Mouse (Mus musculus) lung, postnatal 0 days (tissue): ENCODE data around the gene Corin.

Experiments
- CTCF ChIP-seq: IDR thresholded peaks from 2 replicates; pipeline ENCODE4 v1.5.1; 2016; ENCODE audit warnings: antibody characterized with exemption, mild to moderate bottlenecking
- EP300 ChIP-seq: IDR thresholded peaks from 2 replicates; pipeline ENCODE4 v1.6.1; 2016; ENCODE audit warnings: antibody characterized with exemption, mild to moderate bottlenecking, control low read depth

DNA sequence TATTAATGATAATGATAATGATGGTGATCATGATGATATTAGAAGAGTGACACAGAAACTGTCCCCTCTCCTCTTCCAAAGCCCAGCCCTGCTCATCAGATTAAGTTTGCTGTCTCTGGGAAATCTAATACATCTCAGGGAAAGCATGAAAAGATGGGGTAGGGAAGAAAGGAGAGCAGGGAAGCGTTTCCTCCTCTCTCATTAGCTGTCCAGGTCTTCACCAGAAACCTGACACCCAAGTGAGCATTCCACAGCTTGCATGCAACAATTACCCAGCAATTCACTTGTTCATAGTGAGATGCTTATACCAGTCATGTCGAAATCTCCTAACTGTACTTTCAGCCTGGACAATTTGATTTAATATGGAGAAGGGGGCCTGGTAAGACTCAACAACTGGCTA, 55.4 kb downstream of the Corin start:
- TF ChIP-seq CTCF: no peak
- no peak for TF ChIP-seq EP300
